Mouse (Mus musculus) small intestine, adult 2 months (tissue): Measurements from ENCODE around the gene Abhd17a. TPM values are rescaled to one million over a fixed set of nuclear protein-coding genes. Genes with fewer than 3 reads are reported as not detected.

ENCODE experiments used
- H3K27ac ChIP-seq: fragments of 200-500 bp; 2 replicates; pipeline ENCODE4 v1.5.1; 2012; ENCODE audit warnings: low read depth, low read length, control low read depth, inconsistent platforms; ENCODE audit not compliant: insufficient read depth
- H3K27me3 ChIP-seq: fragments of 200-500 bp; 2 replicates; pipeline ENCODE4 v1.6.1; 2012; ENCODE audit warnings: mild to moderate bottlenecking, moderate library complexity, low read length, inconsistent platforms; ENCODE audit not compliant: control insufficient read depth, insufficient read depth
- H3K36me3 ChIP-seq: fragments of 200-500 bp; 2 replicates; pipeline ENCODE4 v1.6.1; 2012; ENCODE audit warnings: mild to moderate bottlenecking, low read length, control low read depth, inconsistent platforms; ENCODE audit not compliant: control insufficient read depth, insufficient read depth
- H3K4me1 ChIP-seq: fragments of 200-500 bp; 2 replicates; pipeline ENCODE4 v1.6.1; 2012; ENCODE audit warnings: low read length, inconsistent platforms, mixed read lengths; ENCODE audit not compliant: control insufficient read depth, insufficient read depth, insufficient read length
- H3K4me3 ChIP-seq: fragments of 200-500 bp; 2 replicates; pipeline ENCODE4 v1.5.1; 2012; ENCODE audit warnings: low read depth, mild to moderate bottlenecking, control low read depth, inconsistent platforms, low read length, moderate library complexity
- CTCF ChIP-seq: fragments of 200-500 bp; IDR thresholded peaks from 2 replicates; pipeline ENCODE4 v1.5.1; 2012; ENCODE audit warnings: low read depth, mild to moderate bottlenecking, control low read depth, inconsistent platforms, low read length, moderate library complexity, mixed read lengths; ENCODE audit not compliant: insufficient replicate concordance, insufficient read length; ENCODE audit errors: extremely low read depth
- POLR2A ChIP-seq: fragments of 200-500 bp; IDR thresholded peaks from 2 replicates; pipeline ENCODE4 v1.6.1; 2012; ENCODE audit warnings: low read depth, mild to moderate bottlenecking, control low read depth, inconsistent platforms, low read length, moderate library complexity
- WGBS: fragments of 180-500 bp; shearing (Covaris S2); methylation state at CpG from one replicate; pipeline ENCODE4 v1.1.7; 2018; 5-methylcytosine and 5-hydroxymethylcytosine counted together
- polyA plus RNA-seq: library from polyadenylated mRNA; depleted of rRNA; stranded (reverse); fragments of >200 nt; gene quantifications from 2 replicates; pipeline ENCODE4 v1.2.3, GENCODE M21; 2012

Gene Abhd17a
- polyA plus RNA-seq, 1 experiment: 644 TPM

DNA sequence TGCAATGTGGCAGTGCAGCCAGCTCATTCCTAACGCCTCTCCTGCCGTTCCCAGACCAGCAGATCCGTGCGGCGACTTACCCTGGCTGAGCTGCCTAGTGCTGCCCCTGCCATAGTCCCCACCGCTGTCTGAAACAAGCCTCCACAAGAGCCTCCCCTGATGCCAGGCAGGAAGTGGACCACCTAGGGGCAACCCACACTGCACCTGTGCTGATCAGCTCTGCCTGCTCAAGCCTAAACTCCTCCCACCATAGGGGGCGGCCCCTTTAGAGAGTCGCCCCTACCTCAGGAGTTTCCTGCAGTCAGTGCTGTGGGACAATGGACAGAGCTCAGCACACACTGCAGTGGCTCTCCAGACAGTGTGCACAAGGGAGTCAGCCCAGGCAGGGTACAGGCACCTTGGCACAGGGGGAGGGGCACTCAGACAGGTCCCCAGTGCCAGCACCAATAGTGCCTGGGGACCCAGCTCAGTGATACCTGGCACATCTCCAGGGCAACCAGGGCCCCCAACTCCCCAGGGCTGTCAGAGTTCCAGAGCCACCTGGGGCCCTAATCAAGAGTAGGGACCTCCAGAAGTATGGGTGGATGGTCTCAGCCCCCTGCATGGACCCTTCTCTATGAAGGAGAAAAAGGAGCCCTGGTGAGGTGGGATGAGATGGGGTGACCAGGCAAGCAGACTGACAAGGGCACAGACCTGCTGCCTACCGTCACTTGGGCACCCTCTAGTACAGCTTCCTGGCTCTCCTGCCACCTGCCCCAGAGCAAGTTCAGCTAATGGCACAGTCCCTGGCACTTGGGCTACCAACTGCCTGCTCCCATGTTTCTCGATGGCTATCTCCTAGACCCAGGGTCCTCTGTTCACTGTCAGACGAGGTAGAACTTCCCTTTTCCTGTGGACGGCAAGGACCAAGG lies 5.2 kb downstream of the Abhd17a start:
- H3K27me3 ChIP-seq: no peaks in the 10 kb centered on the region
- TF ChIP-seq CTCF (no peak), POLR2A (no peak)
- H3K27ac ChIP-seq: peak overlapping the region; percentile 6; the same call in 1 of the 2 replicates
- H3K4me1 ChIP-seq: peaks cover 43% of the 10 kb centered on the region
- H3K36me3 ChIP-seq: peaks cover 25% of the 10 kb centered on the region; the same call in 1 of the 2 replicates
- no peak overlapping the region for H3K4me3 ChIP-seq
- WGBS: 67% methylated on average over 12 of the region's 12 CpGs

DNA sequence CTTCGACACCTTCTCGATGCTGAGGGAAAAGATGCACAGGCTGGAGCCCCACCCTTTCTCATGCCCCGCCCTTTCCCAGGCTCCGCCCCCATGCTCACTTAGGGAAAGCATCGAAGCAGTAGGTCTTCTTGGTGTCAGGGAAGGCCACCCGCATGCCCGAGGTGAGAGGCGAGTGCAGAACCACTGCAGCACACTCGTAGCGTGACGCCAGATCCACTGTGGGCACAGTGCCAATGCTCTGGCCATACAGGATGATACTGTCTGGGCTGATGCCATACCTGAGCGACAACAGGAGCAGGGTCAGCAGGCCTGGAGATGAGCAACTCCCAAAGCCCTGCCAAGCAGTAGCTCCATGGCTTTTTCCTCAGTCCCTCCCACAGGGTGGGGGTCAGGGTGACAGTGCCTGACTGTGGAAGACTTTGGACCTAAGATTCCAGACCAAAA lies 6.1 kb downstream of the Abhd17a start:
- TF ChIP-seq CTCF (no peak), POLR2A (no peak)
- H3K4me3 ChIP-seq: no peak overlapping the region
- peaks cover 25% of the 10 kb centered on the region; the same call in 1 of the 2 replicates for H3K36me3 ChIP-seq
- peak overlapping the region; percentile 6; the same call in 1 of the 2 replicates for H3K27ac ChIP-seq
- peaks cover 47% of the 10 kb centered on the region for H3K4me1 ChIP-seq
- no peaks in the 10 kb centered on the region for H3K27me3 ChIP-seq
- WGBS: 35% methylated on average over 12 of the region's 12 CpGs

DNA sequence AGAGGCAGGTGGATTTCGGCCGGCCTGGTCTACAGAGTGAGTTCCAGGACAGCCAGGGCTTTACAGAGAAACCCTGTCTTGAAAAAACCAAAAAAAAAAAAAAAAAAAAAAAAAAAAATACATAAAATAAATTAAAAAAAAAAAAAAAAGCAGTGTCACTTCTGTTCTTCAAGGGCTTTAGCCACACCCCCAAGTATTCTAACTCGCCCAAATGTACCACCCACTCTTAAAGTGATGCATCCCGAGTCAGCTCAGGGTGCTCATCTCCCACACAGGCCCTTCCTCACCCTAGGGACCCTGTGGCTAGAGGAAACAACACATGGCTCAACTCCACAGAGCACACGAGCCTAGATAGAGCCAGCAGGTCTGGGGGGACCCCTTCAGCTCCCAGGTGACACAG lies 7.1 kb downstream of the Abhd17a start:
- TF ChIP-seq CTCF (no peak), POLR2A (no peak)
- Histone ChIP-seq H3K4me1 (peaks cover 41% of the 10 kb centered on the region), H3K4me3 (no peak overlapping the region), H3K27me3 (no peaks in the 10 kb centered on the region), H3K27ac (no peak overlapping the region), H3K36me3 (peaks cover 25% of the 10 kb centered on the region; the same call in 1 of the 2 replicates)
- 87% methylated on average over 5 of the region's 5 CpGs for WGBS

DNA sequence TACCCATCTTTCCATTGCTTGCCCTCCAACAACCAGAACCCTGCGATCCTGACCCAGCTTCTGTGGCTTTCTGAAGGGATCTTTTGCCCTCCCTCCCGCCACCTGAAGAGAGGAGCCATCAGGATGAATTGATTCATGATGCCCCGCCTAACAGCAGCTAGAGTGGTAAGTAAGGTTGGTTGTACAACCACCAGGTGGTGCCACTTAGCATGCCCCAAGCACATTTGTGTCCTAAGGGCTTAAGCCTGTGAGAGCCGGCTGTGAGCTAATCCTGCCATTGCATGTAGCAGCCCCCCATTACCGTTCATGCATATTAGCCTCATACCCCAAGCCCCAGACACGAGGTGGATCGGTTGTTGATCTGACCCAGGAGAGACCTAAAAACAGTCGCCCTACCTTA lies 11.2 kb downstream of the Abhd17a start:
- TF ChIP-seq POLR2A (no peak), CTCF (peak; percentile 67; the same call in 1 of the 2 replicates)
- 6% methylated on average over 8 of the region's 8 CpGs for WGBS
- Histone ChIP-seq H3K4me3 (peak overlapping the region; percentile 78), H3K27ac (peak overlapping the region; percentile 18; the same call in 1 of the 2 replicates), H3K36me3 (peaks cover 8% of the 10 kb centered on the region; the same call in 1 of the 2 replicates), H3K27me3 (no peaks in the 10 kb centered on the region), H3K4me1 (peaks cover 16% of the 10 kb centered on the region)

DNA sequence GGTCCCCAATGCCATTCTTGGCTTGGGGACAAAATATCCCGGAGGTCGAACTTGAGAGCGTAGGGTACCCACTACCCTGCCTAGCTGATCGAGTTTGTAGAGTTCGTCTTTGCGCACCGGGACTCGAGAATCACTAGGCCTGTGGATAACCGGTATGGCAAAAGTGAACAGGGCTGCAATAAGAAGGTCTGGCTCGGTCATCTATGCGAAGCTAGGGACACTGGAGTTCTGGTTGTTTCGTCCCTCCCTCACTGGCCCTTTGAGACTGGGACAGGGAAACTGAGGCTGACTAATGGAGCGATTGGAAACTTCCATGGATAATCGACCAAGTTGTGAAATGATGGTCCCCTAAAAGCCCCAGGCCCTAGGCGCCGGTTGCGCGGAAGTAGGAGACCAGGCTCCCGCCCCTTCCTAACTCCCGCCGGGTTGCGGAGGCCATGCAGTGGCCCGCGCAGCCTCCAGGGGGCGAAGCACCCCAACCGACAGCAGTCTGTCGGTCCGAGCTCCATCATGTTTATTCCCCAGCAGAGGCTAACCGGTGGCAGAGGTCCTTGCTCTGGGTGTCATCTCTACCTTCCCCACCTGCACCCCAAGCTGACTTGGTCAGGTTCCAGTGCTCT lies 11.9 kb downstream of the Abhd17a start:
- TF ChIP-seq CTCF: peak; percentile 88
- no peak; the same call in 1 of the 2 replicates for TF ChIP-seq POLR2A
- peaks cover 12% of the 10 kb centered on the region for H3K4me1 ChIP-seq
- no peaks in the 10 kb centered on the region for H3K27me3 ChIP-seq
- peak overlapping the region; percentile 78 for H3K4me3 ChIP-seq
- WGBS: under 1% methylated on average over 29 of the region's 29 CpGs
- H3K36me3 ChIP-seq: peaks cover 2% of the 10 kb centered on the region; the same call in 1 of the 2 replicates
- peak overlapping the region; percentile 74 for H3K27ac ChIP-seq

DNA sequence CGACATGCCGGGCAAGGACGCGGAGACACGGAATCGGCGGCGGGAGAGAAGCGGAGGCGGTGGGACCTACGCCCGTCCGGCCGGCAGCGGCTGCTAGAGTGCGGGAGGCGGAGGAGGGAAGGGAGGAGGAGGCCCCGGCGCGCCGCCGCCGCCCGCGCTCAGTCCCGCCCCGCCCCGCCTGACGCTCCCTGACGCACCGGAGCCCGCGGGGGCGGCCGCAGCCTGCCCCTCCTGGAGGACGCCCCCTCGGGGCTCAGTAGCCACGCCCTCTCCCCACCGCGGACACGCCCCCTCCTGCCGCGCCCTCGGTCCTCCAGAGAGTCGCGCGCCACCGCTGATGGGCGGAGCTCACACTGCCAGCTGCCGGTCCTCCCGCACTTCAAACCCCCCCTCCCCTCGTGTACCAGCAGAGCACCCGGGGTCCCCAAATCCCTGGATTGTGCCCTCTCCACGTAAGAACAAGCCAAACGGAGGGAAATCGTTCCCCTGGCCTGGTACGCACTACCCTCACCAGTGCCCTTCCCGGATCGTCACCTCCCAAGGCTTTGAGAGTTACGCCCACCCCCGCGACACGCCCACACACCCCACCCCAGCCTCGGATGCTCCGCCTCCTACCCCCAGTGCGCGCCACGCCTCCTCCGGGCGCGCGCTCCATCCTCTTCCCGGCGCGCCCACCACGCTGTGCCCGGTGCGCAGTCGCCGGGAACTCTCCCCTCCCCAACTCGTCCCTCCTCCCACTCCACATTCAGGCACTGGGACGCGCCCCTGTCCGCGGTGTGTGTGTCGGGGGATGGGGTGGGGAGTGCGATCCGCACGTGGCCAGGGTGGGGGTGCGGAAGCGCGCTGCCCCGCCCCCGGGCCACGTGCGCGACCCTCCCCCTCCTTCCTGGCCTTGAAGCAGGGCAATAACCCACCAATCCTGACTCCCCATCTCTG lies 12.7 kb downstream of the Abhd17a start, which contains the start of gene Klf16:
Gene Klf16 (minus strand): TSS at position 127 of the 936 bp plus-strand sequence.
- Histone ChIP-seq H3K27me3 (no peaks in the 10 kb centered on the region), H3K27ac (peak within 1 kb of the TSS; percentile 89), H3K4me3 (peak within 1 kb of the TSS; percentile 78), H3K36me3 (no peaks in the 10 kb centered on the region), H3K4me1 (peaks cover 12% of the 10 kb centered on the region)
- 2% methylated on average over 90 of the region's 97 CpGs for WGBS
- no peak for TF ChIP-seq CTCF
- peak; percentile 30; the same call in 1 of the 2 replicates for TF ChIP-seq POLR2A
